Mouse (Mus musculus) forebrain, embryonic 11.5 days (tissue): Measurements from ENCODE around the gene Gopc. TPM values are rescaled to one million over a fixed set of nuclear protein-coding genes. Genes with fewer than 3 reads are reported as not detected.

Experiments used
- ATAC-seq: fragments of 200-750 bp; cut with Nextera tagmentation; replicated peaks from 2 replicates; pipeline ENCODE4 v1.8.0; 2017; ENCODE audit warnings: moderate TSS enrichment; ENCODE audit not compliant: low FRiP score
- DNase-seq: peaks from one replicate; pipeline ENCODE4 v3.0.0-alpha.2; 2017; ENCODE audit warnings: low spot score
- H3K27ac ChIP-seq: fragments of 300-500 bp; sonication (generic); 2 replicates; pipeline ENCODE4 v1.5.1; 2014; ENCODE audit warnings: low read depth, low read length
- H3K27me3 ChIP-seq: fragments of 300-500 bp; sonication (generic); 2 replicates; pipeline ENCODE4 v1.6.1; 2014; ENCODE audit warnings: mild to moderate bottlenecking, low read length, mixed read lengths; ENCODE audit not compliant: control insufficient read depth, insufficient read depth
- H3K36me3 ChIP-seq: fragments of 300-500 bp; sonication (generic); 2 replicates; pipeline ENCODE4 v1.6.1; 2014; ENCODE audit warnings: mild to moderate bottlenecking, low read length, moderate library complexity, mixed read lengths; ENCODE audit not compliant: control insufficient read depth, insufficient read depth
- H3K4me1 ChIP-seq: fragments of 300-500 bp; sonication (generic); replicated peaks from 2 replicates; pipeline ENCODE4 v1.6.1; 2014; ENCODE audit warnings: low read length, mixed read lengths; ENCODE audit not compliant: control insufficient read depth, insufficient read depth
- H3K4me2 ChIP-seq: fragments of 300-500 bp; sonication (generic); 2 replicates; pipeline ENCODE4 v1.6.1; 2014; ENCODE audit warnings: low read depth, mild to moderate bottlenecking, low read length, moderate library complexity, mixed read lengths; ENCODE audit not compliant: severe bottlenecking
- H3K4me3 ChIP-seq: fragments of 300-500 bp; sonication (generic); 2 replicates; pipeline ENCODE4 v1.5.1; 2014; ENCODE audit warnings: low read depth, low read length
- H3K9ac ChIP-seq: fragments of 300-500 bp; sonication (generic); 2 replicates; pipeline ENCODE4 v1.6.1; 2014; ENCODE audit warnings: low read length
- H3K9me3 ChIP-seq: fragments of 300-500 bp; sonication (generic); 2 replicates; pipeline ENCODE4 v1.6.1; 2016; ENCODE audit warnings: low read length, mixed read lengths; ENCODE audit not compliant: control insufficient read depth
- WGBS: fragments of 180-500 bp; shearing (Covaris S2); extraction: QIAGEN DNeasy Blood & Tissue Kit; methylation state at CpG from one replicate; pipeline ENCODE4 v1.1.7; 2014; 5-methylcytosine and 5-hydroxymethylcytosine counted together
- polyA plus RNA-seq: library from polyadenylated mRNA; unstranded; fragments of >200 nt; fragmentation: Nextera tagmentation; extraction: Ambion mirVana; gene quantifications from 2 replicates; pipeline ENCODE4 v1.2.1, GENCODE M21; 2014

Gopc gene
- polyA plus RNA-seq: 15.2 and 16.2 TPM in 2 replicates

- Histone ChIP-seq H3K27me3 (no peaks in the 10 kb centered on the region), H3K9me3 (no peaks in the 10 kb centered on the region), H3K4me2 (peak within 1 kb of the TSS; percentile 67), H3K4me1 (no peaks in the 10 kb centered on the region), H3K27ac (peak within 1 kb of the TSS; percentile 78), H3K4me3 (peak within 1 kb of the TSS; percentile 78), H3K36me3 (no peaks in the 10 kb centered on the region), H3K9ac (peak within 1 kb of the TSS; percentile 89)
- WGBS: under 1% methylated on average over 66 of the region's 71 CpGs
- ATAC-seq (peak; percentile 99), DNase-seq (peak; percentile 98)
These were observed at the start of gene Gopc for GRCm38 (mm10) chr10:52381845-52382591. Gopc (minus strand) TSS chr10:52382124.

- Histone ChIP-seq H3K9ac (no peak overlapping the region), H3K36me3 (peaks cover 2% of the 10 kb centered on the region; the same call in 1 of the 2 replicates), H3K4me1 (no peaks in the 10 kb centered on the region), H3K9me3 (no peaks in the 10 kb centered on the region), H3K4me3 (no peak overlapping the region), H3K4me2 (no peak overlapping the region), H3K27ac (no peak overlapping the region), H3K27me3 (no peaks in the 10 kb centered on the region)
- ATAC-seq (no peak), DNase-seq (no peak)
- WGBS: 89% methylated on average over 1 of the region's 1 CpGs
These were observed 49.0 kb upstream of the Gopc start for GRCm38 (mm10) chr10:52430953-52431352.

GRCm38 (mm10) chr10:52427634-52428415 is 45.9 kb upstream of the Gopc start:
- DNase-seq (no peak), ATAC-seq (peak; percentile 50; the same call in 1 of the 2 replicates)
- 31% methylated on average over 2 of the region's 2 CpGs for WGBS
- H3K4me3 ChIP-seq: no peak overlapping the region
- no peak overlapping the region for H3K27ac ChIP-seq
- no peak overlapping the region for H3K4me2 ChIP-seq
- H3K4me1 ChIP-seq: no peaks in the 10 kb centered on the region
- H3K9ac ChIP-seq: no peak overlapping the region
- peaks cover 2% of the 10 kb centered on the region; the same call in 1 of the 2 replicates for H3K36me3 ChIP-seq
- no peaks in the 10 kb centered on the region for H3K27me3 ChIP-seq
- H3K9me3 ChIP-seq: no peaks in the 10 kb centered on the region

GRCm38 (mm10) chr10:52426314-52426980 is 44.5 kb upstream of the Gopc start:
- H3K9ac ChIP-seq: no peak overlapping the region
- H3K4me2 ChIP-seq: no peak overlapping the region
- H3K27ac ChIP-seq: no peak overlapping the region
- no peak overlapping the region for H3K4me3 ChIP-seq
- 89% methylated on average over 7 of the region's 7 CpGs for WGBS
- H3K9me3 ChIP-seq: no peaks in the 10 kb centered on the region
- no peaks in the 10 kb centered on the region for H3K27me3 ChIP-seq
- H3K36me3 ChIP-seq: peaks cover 2% of the 10 kb centered on the region; the same call in 1 of the 2 replicates
- H3K4me1 ChIP-seq: no peaks in the 10 kb centered on the region
- no peak for ATAC-seq
- DNase-seq: no peak

GRCm38 (mm10) chr10:52423097-52423496 is 41.2 kb upstream of the Gopc start:
- DNase-seq (no peak), ATAC-seq (no peak)
- Histone ChIP-seq H3K4me2 (no peak overlapping the region), H3K9me3 (no peaks in the 10 kb centered on the region), H3K27ac (no peak overlapping the region), H3K9ac (no peak overlapping the region), H3K36me3 (no peaks in the 10 kb centered on the region), H3K4me1 (peaks cover 6% of the 10 kb centered on the region; the same call in 1 of the 2 replicates), H3K27me3 (no peaks in the 10 kb centered on the region), H3K4me3 (no peak overlapping the region)
- 78% methylated on average over 2 of the region's 2 CpGs for WGBS

- Histone ChIP-seq H3K27me3 (no peaks in the 10 kb centered on the region), H3K4me2 (no peak overlapping the region), H3K4me3 (no peak overlapping the region), H3K27ac (no peak overlapping the region), H3K9me3 (no peaks in the 10 kb centered on the region), H3K4me1 (peaks cover 6% of the 10 kb centered on the region; the same call in 1 of the 2 replicates), H3K9ac (no peak overlapping the region), H3K36me3 (no peaks in the 10 kb centered on the region)
- 97% methylated on average over 6 of the region's 6 CpGs for WGBS
- no peak for ATAC-seq
- DNase-seq: no peak
These were observed 39.8 kb upstream of the Gopc start for GRCm38 (mm10) chr10:52421716-52422115.

- peaks cover 6% of the 10 kb centered on the region; the same call in 1 of the 2 replicates for H3K4me1 ChIP-seq
- no peak overlapping the region for H3K9ac ChIP-seq
- H3K4me2 ChIP-seq: no peak overlapping the region
- H3K4me3 ChIP-seq: no peak overlapping the region
- H3K27ac ChIP-seq: no peak overlapping the region
- H3K27me3 ChIP-seq: no peaks in the 10 kb centered on the region
- ATAC-seq: no peak
- 94% methylated on average over 1 of the region's 1 CpGs for WGBS
- DNase-seq: no peak
- H3K36me3 ChIP-seq: no peaks in the 10 kb centered on the region
- H3K9me3 ChIP-seq: no peaks in the 10 kb centered on the region
These were observed 38.6 kb upstream of the Gopc start for GRCm38 (mm10) chr10:52420526-52420925.

GRCm38 (mm10) chr10:52419402-52419801 is 37.5 kb upstream of the Gopc start:
- WGBS: 89% methylated on average over 4 of the region's 4 CpGs
- no peak overlapping the region for H3K9ac ChIP-seq
- no peaks in the 10 kb centered on the region for H3K27me3 ChIP-seq
- no peaks in the 10 kb centered on the region for H3K36me3 ChIP-seq
- no peak overlapping the region for H3K27ac ChIP-seq
- peaks cover 6% of the 10 kb centered on the region; the same call in 1 of the 2 replicates for H3K4me1 ChIP-seq
- H3K9me3 ChIP-seq: no peaks in the 10 kb centered on the region
- no peak for DNase-seq
- no peak overlapping the region for H3K4me3 ChIP-seq
- ATAC-seq: no peak
- peak overlapping the region; percentile 59; the same call in 1 of the 2 replicates for H3K4me2 ChIP-seq
